Mouse (Mus musculus): Measurements from ENCODE around the gene Ube2m. TPM values are rescaled to one million over a fixed set of nuclear protein-coding genes. Genes with fewer than 3 reads are reported as not detected.

Gene Ube2m
- total RNA-seq, 2 experiments from 2014 or later = 86.1 to 97.9 TPM

GRCm38 (mm10) chr7:13006011-13006410 lies 32.1 kb downstream of the Ube2m start:
- no peak for ATAC-seq (ENCODE audit: poor library complexity, severe bottlenecking)

DNA sequence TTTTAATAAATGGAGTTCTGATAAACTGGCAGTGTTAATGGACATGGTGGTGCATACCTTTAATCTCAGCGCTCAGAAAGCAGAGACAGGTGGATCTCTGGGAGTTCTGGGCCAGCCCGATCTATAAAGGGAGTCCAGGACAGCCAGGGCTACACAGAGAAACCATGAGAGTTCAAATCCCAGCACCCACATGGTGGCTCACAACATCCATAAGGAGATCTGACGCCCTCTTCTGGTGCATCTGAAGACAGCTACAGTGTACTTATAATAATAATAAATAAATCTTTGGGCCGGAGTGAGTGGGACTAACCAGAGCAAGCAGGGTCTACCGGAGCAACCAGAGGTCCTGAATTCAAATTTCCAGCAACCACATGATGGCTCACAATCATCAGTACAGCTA lies 34.7 kb downstream of the Ube2m start:
- no peak for ATAC-seq (ENCODE audit: poor library complexity, severe bottlenecking)

GRCm38 (mm10) chr7:13001584-13001983 lies 36.5 kb downstream of the Ube2m start:
- ATAC-seq (ENCODE audit: poor library complexity, severe bottlenecking) = no peak

- ATAC-seq (ENCODE audit: poor library complexity, severe bottlenecking) = no peak
Observed at GRCm38 (mm10) chr7:12998851-12999250, 39.2 kb downstream of the Ube2m start, which contains the start of gene Trim28. Gene Trim28 (plus strand): TSS chr7:12999114.

DNA sequence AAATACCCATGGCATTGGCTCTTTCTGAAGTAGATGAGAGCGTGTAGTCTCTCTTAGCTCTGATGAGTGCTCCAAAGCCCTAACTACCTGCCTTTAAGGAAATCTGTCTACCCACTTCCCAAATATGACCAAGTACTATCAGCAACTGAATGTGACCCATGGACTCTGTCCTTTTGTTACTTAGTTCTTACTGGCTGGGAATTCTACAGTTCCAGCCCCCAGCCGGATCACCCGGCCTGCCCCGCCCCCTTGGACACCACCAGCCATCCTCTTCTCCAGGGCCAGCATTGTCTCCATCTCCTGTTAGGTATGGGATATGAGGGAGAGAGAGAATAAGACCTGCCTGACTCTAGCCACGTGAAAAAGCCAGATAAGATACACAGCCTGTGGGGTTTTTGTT lies 40.0 kb downstream of the Ube2m start, which contains the start of gene Slc27a5:
TSS of gene Slc27a5 (minus strand) at position 140 of the 400 bp plus-strand sequence.
- no peak for ATAC-seq (ENCODE audit: poor library complexity, severe bottlenecking)

GRCm38 (mm10) chr7:12997230-12997629 lies 40.8 kb downstream of the Ube2m start:
- ATAC-seq (ENCODE audit: poor library complexity, severe bottlenecking) = no peak

GRCm38 (mm10) chr7:12995862-12996261 lies 42.2 kb downstream of the Ube2m start:
- no peak for ATAC-seq (ENCODE audit: poor library complexity, severe bottlenecking)

DNA sequence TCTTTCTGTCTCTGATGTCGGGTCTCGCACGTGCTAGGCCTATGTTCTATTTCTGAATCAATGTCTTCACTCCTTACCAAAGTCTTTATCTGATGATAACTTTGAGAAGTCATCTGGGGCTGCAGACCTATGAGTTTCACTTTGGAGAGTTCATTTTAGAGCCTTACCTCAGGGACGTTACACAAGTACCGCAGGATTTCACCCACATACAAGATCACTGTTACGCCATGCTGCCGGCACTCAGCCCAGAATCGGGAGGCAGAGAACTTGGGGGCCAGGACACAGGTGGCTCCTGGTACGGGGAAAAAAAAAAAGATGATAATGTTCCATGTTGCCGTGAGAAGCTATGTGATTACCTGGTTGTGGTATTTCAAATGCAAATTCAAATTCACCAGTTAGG lies 44.9 kb downstream of the Ube2m start:
- peak; percentile 60 for ATAC-seq (ENCODE audit: poor library complexity, severe bottlenecking)

DNA sequence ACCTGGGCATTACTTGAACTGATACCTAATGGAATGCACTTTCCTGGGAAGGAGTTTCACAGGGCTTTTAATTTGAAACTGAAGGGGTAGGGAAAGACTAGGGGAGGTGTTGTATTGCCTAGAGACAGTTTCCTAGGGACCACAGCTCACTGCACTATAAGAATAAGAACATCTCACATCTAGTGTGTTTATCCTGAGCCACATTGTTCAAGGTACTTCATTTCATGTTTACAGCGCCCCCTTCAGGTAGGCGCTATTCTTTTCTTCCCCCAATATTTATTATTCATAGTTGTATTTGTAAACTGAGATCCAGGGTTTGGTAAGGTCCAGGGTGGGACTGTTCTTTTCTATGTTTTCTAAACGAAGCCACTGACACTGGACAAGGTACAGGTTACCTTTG lies 45.9 kb downstream of the Ube2m start:
- ATAC-seq (ENCODE audit: poor library complexity, severe bottlenecking) = peak; percentile 51; the same call in 1 of the 2 replicates

DNA sequence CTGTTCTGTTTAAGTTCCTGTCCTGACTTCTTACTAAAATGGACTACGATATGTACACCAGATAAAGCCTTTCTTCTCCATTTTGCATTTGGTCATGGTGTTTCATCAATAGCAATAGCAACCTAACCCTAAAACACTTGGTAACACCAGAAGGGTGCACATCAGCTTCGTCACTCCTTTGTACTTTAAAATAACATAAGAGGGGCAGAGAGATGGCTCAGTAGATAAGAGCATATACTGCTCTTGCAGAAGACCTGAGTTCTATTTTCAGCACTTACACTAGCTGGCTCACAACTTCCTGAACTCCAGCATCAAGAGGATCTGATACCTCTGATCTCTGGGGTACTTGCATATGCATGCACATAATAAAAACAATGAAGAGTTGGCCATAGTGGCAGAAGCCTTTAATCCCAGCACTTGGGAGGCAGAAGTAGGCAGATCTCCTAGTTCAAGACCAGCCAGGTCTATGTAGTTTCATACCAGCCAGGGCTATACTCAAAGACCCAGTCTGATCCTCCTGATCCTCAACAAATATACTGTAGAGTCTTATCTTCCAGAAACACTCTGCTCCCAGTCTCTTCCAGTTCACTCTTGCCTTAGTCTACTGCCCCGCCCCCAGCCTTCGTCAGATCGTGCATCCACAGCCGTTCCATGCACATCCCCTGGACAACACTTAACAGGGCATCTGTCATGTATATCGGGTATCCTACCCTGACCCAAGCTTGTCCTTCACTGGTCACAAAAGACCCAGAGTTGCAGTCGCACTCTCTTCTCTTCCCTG lies 50.5 kb downstream of the Ube2m start:
- ATAC-seq (ENCODE audit: poor library complexity, severe bottlenecking) = no peak

- no peak for ATAC-seq (ENCODE audit: poor library complexity, severe bottlenecking)
Observed at GRCm38 (mm10) chr7:12986906-12987305, 51.2 kb downstream of the Ube2m start.

DNA sequence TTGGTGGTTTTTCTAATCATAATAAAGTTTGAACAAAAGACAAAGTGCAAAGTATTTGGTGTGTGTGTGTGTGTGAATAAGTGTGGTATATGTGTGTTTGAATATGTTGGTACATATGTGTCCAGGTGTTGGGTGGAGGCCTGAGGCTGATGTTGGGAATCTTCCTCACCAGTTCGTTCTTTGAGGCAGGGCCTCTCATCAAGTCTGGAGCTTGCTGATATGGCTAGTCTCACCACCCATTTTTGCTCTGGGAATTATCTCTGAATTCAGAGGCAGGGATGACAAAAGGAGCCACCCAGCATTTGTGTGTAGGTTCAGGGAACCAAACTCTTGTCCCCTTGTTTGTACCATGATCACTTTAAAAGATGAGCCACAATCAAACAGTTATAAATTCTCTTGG lies 52.4 kb downstream of the Ube2m start:
- ATAC-seq (ENCODE audit: poor library complexity, severe bottlenecking) = no peak

Other genes starting within 250 kb of the Ube2m start
- 0.27 TPM in 1 of 2 replicates, not detected in the other for gene Zscan18, start 234.6 kb downstream of the Ube2m start, total RNA-seq (2015)
- 0.04 and 0.12 TPM in 2 replicates for gene Zscan18, start 234.6 kb downstream of the Ube2m start, total RNA-seq (2017)
- gene Zfp329, start 219.4 kb downstream of the Ube2m start, total RNA-seq (2015) = 5.8 and 6.5 TPM in 2 replicates
- gene Zfp329, start 219.4 kb downstream of the Ube2m start, total RNA-seq (2017) = 8.6 and 9.3 TPM in 2 replicates
- gene Zfp110, start 203.5 kb downstream of the Ube2m start, total RNA-seq (2015) = 24.6 and 25.9 TPM in 2 replicates
- 33.6 and 38.8 TPM in 2 replicates for gene Zfp110, start 203.5 kb downstream of the Ube2m start, total RNA-seq (2017)
- 3.5 and 4.8 TPM in 2 replicates for gene Zfp128, start 157.1 kb downstream of the Ube2m start, total RNA-seq (2015)
- gene Zfp128, start 157.1 kb downstream of the Ube2m start, total RNA-seq (2017) = 3.6 and 5.2 TPM in 2 replicates
- gene Zscan22, start 140.5 kb downstream of the Ube2m start, total RNA-seq (2015) = 6.6 and 7.5 TPM in 2 replicates
- 3.1 and 3.3 TPM in 2 replicates for gene Zscan22, start 140.5 kb downstream of the Ube2m start, total RNA-seq (2017)
- gene Rps5, start 116.0 kb downstream of the Ube2m start, total RNA-seq (2015) = 1,879 and 1,910 TPM in 2 replicates
- 1,118 and 1,375 TPM in 2 replicates for gene Rps5, start 116.0 kb downstream of the Ube2m start, total RNA-seq (2017)
- 0.07 and 0.14 TPM in 2 replicates for gene Rnf225, start 110.9 kb downstream of the Ube2m start, total RNA-seq (2015)
- gene Rnf225, start 110.9 kb downstream of the Ube2m start, total RNA-seq (2017) = 0.04 and 0.15 TPM in 2 replicates
- 2.3 and 2.4 TPM in 2 replicates for gene Zfp324, start 72.4 kb downstream of the Ube2m start, total RNA-seq (2015)
- gene Zfp324, start 72.4 kb downstream of the Ube2m start, total RNA-seq (2017) = 4.7 and 5.1 TPM in 2 replicates
- 1.7 and 1.8 TPM in 2 replicates for gene Zfp446, start 60.4 kb downstream of the Ube2m start, total RNA-seq (2015)
- 0.92 and 2.2 TPM in 2 replicates for gene Zfp446, start 60.4 kb downstream of the Ube2m start, total RNA-seq (2017)
- gene Slc27a5, start 40.1 kb downstream of the Ube2m start, total RNA-seq (2015) = not detected in 2 replicates
- not detected in 2 replicates for gene Slc27a5, start 40.1 kb downstream of the Ube2m start, total RNA-seq (2017)
- 137 and 186 TPM in 2 replicates for gene Trim28, start 39.2 kb downstream of the Ube2m start, total RNA-seq (2015)
- 207 and 222 TPM in 2 replicates for gene Trim28, start 39.2 kb downstream of the Ube2m start, total RNA-seq (2017)
- 7.4 and 11.0 TPM in 2 replicates for gene Zbtb45, start 28.2 kb downstream of the Ube2m start, total RNA-seq (2015)
- 6.6 and 9.5 TPM in 2 replicates for gene Zbtb45, start 28.2 kb downstream of the Ube2m start, total RNA-seq (2017)
- gene Chmp2a, start 3.5 kb downstream of the Ube2m start, total RNA-seq (2015) = 239 and 269 TPM in 2 replicates
- gene Chmp2a, start 3.5 kb downstream of the Ube2m start, total RNA-seq (2017) = 272 and 348 TPM in 2 replicates
- gene Mzf1, start 16.5 kb upstream of the Ube2m start, total RNA-seq (2015) = 0.16 and 0.52 TPM in 2 replicates
- gene Mzf1, start 16.5 kb upstream of the Ube2m start, total RNA-seq (2017) = 0.29 and 0.45 TPM in 2 replicates
- not detected in 2 replicates for gene Vmn1r85, start 56.9 kb upstream of the Ube2m start, total RNA-seq (2015)
- not detected in 2 replicates for gene Vmn1r85, start 56.9 kb upstream of the Ube2m start, total RNA-seq (2017)
- gene Vmn1r86, start 81.6 kb upstream of the Ube2m start, total RNA-seq (2015) = not detected in 2 replicates
- gene Vmn1r86, start 81.6 kb upstream of the Ube2m start, total RNA-seq (2017) = not detected in 2 replicates
- gene Vmn1r87, start 101.9 kb upstream of the Ube2m start, total RNA-seq (2015) = not detected in 2 replicates
- not detected in 2 replicates for gene Vmn1r87, start 101.9 kb upstream of the Ube2m start, total RNA-seq (2017)
- not detected in 2 replicates for gene Vmn1r88, start 121.3 kb upstream of the Ube2m start, total RNA-seq (2015)
- not detected in 2 replicates for gene Vmn1r88, start 121.3 kb upstream of the Ube2m start, total RNA-seq (2017)
- not detected in 2 replicates for gene Vmn1r89, start 174.7 kb upstream of the Ube2m start, total RNA-seq (2015)
- not detected in 2 replicates for gene Vmn1r89, start 174.7 kb upstream of the Ube2m start, total RNA-seq (2017)
- 82.6 and 86.7 TPM in 2 replicates for gene Lig1, start 239.0 kb upstream of the Ube2m start, total RNA-seq (2015)
- gene Lig1, start 239.0 kb upstream of the Ube2m start, total RNA-seq (2017) = 53.5 and 74.3 TPM in 2 replicates
- gene Zswim9, start 240.4 kb upstream of the Ube2m start, total RNA-seq (2015) = 2.1 and 7.9 TPM in 2 replicates
- gene Zswim9, start 240.4 kb upstream of the Ube2m start, total RNA-seq (2017) = 2.2 and 3.7 TPM in 2 replicates